Mouse (Mus musculus): ENCODE measurements around the gene Hist2h2bb. TPM values are rescaled to one million over a fixed set of nuclear protein-coding genes. Genes with fewer than 3 reads are reported as not detected.

The Hist2h2bb gene
- polyA plus RNA-seq, 1 experiment: not detected

DNA sequence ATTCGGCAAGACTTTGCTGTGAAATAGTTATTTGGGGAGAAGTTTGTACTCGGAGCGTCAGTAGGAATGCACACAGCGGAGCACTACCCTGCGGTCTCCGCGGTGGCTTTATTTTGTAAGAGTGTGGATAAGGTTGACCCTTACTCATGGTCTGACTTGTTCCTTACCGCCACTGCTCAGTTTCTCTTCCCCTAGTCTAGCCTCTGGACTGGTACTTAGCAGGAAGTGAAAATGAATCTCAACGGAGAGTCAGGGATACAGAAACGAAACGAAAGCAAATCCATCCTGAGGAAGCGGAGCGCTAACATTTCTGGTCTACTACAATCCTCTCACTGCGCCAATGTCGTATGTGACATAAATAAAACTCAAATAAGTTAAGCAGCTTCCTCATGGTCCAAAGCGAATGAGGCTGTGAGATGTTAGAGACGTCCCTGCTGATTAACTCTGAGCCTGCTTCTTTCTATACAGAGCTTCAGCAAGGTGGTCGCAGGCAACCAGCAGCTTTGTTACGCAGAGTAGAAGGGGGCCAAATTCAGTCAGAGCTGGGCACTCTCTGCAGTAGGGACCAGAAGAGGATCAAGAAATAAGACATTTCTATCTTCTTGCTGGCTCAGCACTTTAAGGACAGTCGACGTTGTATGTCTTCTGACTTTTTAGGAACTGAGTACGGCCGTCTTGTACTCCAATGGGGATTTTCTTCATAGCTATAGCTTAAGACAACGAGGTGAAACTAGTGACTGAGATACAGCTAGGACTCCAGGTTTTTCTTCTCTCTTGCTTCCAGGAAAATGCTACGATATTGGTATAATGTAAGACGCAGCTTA is 31.4 kb downstream of the Hist2h2bb start:
- no peak for DNase-seq (ENCODE audit: low spot score)

DNA sequence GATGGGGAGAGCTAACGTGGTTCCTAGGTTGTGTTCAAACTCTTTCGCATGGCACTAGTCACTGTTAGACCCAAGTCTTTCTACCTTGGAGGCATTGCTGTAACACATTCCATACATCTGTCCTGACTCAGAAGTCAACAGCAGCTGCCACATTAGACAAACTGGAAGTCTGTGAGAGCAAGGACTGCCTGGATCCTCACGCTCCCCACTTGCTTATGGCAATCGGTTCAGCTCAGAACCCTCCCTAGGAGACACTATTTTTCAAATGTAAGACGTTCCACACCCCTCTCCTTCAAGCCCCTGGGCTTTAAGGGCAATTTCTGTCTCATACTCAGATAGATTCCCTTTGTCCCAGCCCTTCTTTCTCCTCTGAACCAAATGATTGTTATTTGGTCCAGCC is 32.5 kb downstream of the Hist2h2bb start:
- DNase-seq (ENCODE audit: low spot score): no peak

- DNase-seq (ENCODE audit: low spot score): no peak
Measured at GRCm38 (mm10) chr3:96306506-96306905, 37.0 kb downstream of the Hist2h2bb start.

- no peak for DNase-seq (ENCODE audit: low spot score)
Measured at GRCm38 (mm10) chr3:96309441-96309840, 39.9 kb downstream of the Hist2h2bb start.

DNA sequence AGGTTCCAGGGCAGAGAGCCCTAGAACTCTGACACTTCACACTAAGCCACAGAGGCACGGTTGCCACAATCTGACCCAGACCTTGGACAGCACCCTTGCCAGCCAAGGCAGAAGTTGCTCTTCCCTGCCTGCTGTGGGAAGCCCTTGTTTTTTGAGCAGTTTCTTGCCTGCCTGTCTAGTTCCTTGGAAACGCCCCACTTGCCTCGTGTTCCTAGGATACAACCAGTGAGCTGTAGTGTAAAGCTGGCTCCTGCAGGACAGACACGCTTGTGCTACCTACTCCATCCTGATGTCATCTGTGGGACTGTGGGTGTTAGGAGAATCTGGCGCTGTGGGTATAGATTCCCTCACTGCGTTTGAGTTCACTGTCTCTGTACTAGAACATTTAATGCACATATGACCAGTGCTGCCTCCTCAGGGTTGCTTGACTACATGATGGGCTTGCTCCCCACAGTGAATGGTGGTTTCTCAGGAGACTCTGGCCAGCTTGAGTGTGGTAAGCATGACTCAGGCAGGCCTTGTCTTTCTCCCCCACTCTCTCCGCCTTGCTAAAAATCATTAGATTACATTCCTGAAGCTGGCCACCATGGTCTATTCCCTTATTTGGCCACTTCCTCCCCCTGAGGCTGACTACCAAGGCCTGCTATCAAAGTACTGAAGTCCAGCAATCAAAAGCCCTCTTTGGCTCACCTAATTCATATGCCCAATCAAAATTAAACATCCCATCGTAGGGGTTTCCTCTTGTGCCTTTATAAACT is 43.0 kb downstream of the Hist2h2bb start:
- DNase-seq (ENCODE audit: low spot score): no peak

Other genes starting within 250 kb of the Hist2h2bb start
- gene Vps45, start 211.3 kb upstream of the Hist2h2bb start, polyA plus RNA-seq (2012; rRNA removed): 15.3 and 20.3 TPM in 2 replicates
- gene Otud7b, start 165.2 kb upstream of the Hist2h2bb start, polyA plus RNA-seq (2012; rRNA removed): 11.1 and 16.8 TPM in 2 replicates
- gene Mtmr11, start 107.7 kb upstream of the Hist2h2bb start, polyA plus RNA-seq (2012; rRNA removed): 33.7 and 35.7 TPM in 2 replicates
- gene Sf3b4, start 97.4 kb upstream of the Hist2h2bb start, polyA plus RNA-seq (2012; rRNA removed): 48.6 and 52.3 TPM in 2 replicates
- 8.6 and 9.4 TPM in 2 replicates for gene Sv2a, start 88.6 kb upstream of the Hist2h2bb start, polyA plus RNA-seq (2012; rRNA removed)
- 28.1 and 39.1 TPM in 2 replicates for gene Bola1, start 50.0 kb upstream of the Hist2h2bb start, polyA plus RNA-seq (2012; rRNA removed)
- gene Hist2h2ab, start 49.9 kb upstream of the Hist2h2bb start, polyA plus RNA-seq (2012; rRNA removed): 0.60 and 0.74 TPM in 2 replicates
- 0.76 and 0.99 TPM in 2 replicates for gene Hist2h2ac, start 48.9 kb upstream of the Hist2h2bb start, polyA plus RNA-seq (2012; rRNA removed)
- 7.7 TPM in 2 replicates for gene Hist2h2be, start 48.6 kb upstream of the Hist2h2bb start, polyA plus RNA-seq (2012; rRNA removed)
- gene Hist2h3c2, start 30.6 kb upstream of the Hist2h2bb start, polyA plus RNA-seq (2012; rRNA removed): 8.6 and 14.3 TPM in 2 replicates
- gene Hist2h2aa2, start 29.5 kb upstream of the Hist2h2bb start, polyA plus RNA-seq (2012; rRNA removed): 6.9 and 41.2 TPM in 2 replicates
- gene Hist2h2aa1, start 24.3 kb upstream of the Hist2h2bb start, polyA plus RNA-seq (2012; rRNA removed): 140 and 149 TPM in 2 replicates
- not detected in 2 replicates for gene Hist2h3c1, start 23.1 kb upstream of the Hist2h2bb start, polyA plus RNA-seq (2012; rRNA removed)
- 1.4 and 1.6 TPM in 2 replicates for gene Hist2h4, start 6.4 kb upstream of the Hist2h2bb start, polyA plus RNA-seq (2012; rRNA removed)
- 1.9 and 3.2 TPM in 2 replicates for gene Hist2h3b, start 1.1 kb upstream of the Hist2h2bb start, polyA plus RNA-seq (2012; rRNA removed)
- gene Fcgr1, start 24.2 kb downstream of the Hist2h2bb start, polyA plus RNA-seq (2012; rRNA removed): 4.9 and 5.6 TPM in 2 replicates
- gene BC107364, start 182.6 kb downstream of the Hist2h2bb start, polyA plus RNA-seq (2012; rRNA removed): 0.15 and 0.29 TPM in 2 replicates